Mouse (Mus musculus): ENCODE measurements at regions not wholly inside any gene's neighbourhood (a gene's known extent, or its start where the extent isn't known, plus 50 kb on each side); places are given as distances from the start of the nearest gene placed in this dataset.

DNA sequence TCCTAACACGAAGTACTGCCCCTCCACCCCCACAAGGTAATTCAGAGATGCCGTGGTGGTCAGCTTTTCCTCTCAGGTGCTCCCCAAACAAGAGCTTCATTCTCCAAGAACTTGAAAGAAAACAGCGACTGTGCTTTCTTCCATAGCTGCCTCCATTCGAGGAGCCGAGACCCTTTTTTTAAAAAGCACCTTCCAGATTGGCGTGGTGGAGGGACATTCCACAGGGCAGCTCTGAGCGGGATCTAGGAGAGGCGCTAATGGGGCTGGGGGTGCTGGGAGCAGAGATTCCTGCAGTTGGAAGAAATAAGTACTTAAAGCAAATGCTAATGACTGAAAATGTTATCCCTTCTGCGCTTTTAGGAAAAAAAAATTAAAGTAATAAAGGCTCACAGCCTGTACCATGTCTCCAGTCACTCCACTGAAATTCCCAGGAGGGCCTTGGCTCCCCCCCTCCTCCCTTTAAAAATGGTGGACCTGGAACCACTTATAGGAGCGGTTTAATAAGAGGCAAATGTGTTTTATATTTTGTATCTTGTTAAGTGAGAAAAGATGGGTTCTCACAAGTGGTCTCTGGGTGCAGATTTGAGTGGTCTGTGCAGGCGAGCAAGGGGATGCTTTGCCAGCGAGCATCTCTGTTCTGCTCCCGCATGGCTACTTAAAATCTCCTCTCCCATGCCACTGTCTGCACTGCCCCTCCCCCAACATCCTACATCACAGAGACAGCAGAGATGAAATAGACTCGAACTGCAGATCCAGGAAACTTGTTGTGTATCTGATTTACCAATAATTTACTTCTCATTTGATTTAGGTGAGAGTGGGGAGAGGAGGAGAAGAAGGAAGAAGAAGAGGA, 77.4 kb upstream of the Zfhx3 start:
- DNase-seq, result no peak

GRCm38 (mm10) chr8:107865744-107866143, 76.7 kb upstream of the Zfhx3 start:
- no peak for DNase-seq

GRCm38 (mm10) chr8:107871718-107872117, 70.7 kb upstream of the Zfhx3 start:
- no peak for DNase-seq

DNA sequence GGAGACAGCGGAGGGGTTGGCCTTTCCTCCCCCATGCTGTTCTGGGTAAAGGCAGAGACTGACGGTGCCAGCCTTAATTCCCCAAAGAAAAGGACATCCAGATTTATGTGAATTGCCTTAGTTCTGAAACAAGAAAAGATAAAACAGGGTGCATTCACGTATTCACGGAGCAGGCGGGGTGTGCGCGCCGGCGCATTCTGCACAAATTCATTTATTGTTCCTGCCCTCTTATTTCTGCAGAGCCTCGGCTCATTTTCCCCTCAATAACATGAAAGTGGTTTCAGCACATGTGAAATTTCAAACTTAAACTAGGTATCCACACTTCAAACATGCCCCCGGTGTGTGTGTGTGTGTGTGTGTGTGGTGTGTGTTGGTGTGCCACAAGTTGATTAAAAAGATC, 70.3 kb upstream of the Zfhx3 start:
- no peak for DNase-seq

- DNase-seq, result no peak
Measured at GRCm38 (mm10) chr8:107876455-107876854, 66.0 kb upstream of the Zfhx3 start.

- peak; percentile 40 for DNase-seq
Measured at GRCm38 (mm10) chr8:107881851-107882250, 60.6 kb upstream of the Zfhx3 start.

DNA sequence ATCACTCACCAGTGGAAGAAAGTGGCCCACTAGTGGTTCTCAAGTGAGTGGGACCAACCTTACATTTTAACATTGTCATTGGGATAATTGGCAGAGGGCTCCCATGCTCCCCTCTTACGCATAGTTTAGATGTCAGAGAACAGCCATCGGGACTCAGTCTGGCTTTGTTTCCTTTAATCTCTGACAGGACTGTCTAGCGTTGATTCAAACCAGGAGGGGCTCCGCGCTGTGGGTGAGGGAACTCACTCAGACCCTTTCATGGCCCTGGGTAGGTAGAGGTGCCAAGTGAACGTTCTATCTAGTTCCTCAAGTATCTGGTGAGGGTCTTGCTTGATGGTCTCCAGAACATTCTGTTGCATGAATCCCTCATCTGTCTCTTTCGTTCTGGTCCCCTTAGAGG, 56.9 kb upstream of the Zfhx3 start:
- no peak for DNase-seq

- no peak for DNase-seq
Measured at GRCm38 (mm10) chr8:107885971-107886370, 56.5 kb upstream of the Zfhx3 start.

DNA sequence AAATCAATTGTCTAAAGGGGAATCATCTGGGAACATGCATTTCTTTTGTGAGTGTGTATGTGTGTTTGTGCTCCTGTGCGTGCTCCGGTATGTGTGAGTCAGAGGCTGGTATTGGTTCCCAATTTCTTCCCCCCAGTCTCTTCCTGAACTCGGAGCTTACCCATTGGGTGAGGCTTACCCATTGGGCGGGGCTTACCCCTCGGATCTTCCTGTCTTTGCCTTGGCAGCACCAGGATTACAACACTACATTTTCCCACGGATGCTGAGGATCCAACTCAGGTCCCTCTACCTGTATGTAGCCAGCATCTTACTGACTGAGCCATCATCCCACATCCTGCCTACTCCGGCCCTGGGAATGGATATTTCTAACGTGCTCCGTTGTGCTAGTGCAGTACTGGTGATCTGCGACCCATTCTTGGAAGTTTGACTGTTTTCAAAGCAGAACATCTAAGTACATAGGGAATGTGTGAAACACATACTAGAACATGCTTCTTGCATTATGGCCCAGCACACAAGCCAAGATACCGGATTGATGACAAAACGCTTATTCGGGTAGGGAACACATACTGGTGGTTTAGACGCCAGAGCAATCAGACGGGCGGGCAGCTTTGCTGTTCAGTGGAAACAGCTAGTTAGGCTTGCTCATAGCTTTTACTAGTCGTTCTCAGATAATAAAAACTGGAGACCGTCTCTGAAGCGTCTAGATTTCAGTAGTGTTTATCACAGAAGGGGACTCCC, 55.8 kb upstream of the Zfhx3 start:
- no peak for DNase-seq

- DNase-seq, result no peak
Measured at GRCm38 (mm10) chr8:107887333-107887732, 55.1 kb upstream of the Zfhx3 start.

GRCm38 (mm10) chr8:107890922-107891321, 51.5 kb upstream of the Zfhx3 start:
- no peak for DNase-seq
